Mouse (Mus musculus): ENCODE data around the gene Ttc28.

GRCm38 (mm10) chr5:110978461-110978860 is 98.9 kb downstream of the Ttc28 start:
- TF ChIP-seq CTCF (IDR thresholded peaks at IDR 0.05; ENCODE audit: low read depth, low read length): 0 out of 2 replicates have a peak, but pooled peaks have one; percentile 9
- TF ChIP-seq POLR2A (IDR thresholded peaks at IDR 0.05; ENCODE audit: extremely low read depth, insufficient read depth, low read length): no peak
